Mouse (Mus musculus): ENCODE data around the gene Stat4.

DNA sequence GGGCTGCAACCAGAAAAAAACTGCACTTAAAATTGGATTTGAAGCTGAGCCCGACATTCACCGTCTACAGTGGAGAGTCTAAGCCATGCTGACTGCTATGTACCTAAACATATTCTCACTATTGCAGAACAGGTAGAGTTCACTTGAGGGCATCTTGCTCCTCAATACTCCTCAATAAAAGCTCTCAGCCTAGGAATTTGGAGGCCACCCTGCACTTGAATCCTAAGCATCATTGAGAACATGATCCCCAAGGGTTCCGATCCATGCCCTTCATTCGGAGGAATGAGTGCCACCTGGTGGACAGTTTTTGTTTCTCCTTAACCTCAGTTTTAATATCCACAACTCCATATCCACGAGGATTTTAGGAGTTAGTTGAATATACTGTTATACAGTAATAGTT is 42.2 kb upstream of the Stat4 start:
- no peak for TF ChIP-seq POLR2A (IDR thresholded peaks at IDR 0.05; ENCODE audit: low read depth, low read length)
- no peak for TF ChIP-seq CTCF (IDR thresholded peaks at IDR 0.05; ENCODE audit: borderline replicate concordance, insufficient read depth, low read length)

All from embryonic fibroblast, embryonic 13.5 days (primary cell).